Mouse (Mus musculus): ENCODE results near the gene Dot1l.
"Not testable (repeated sequence)": the region's sequence is repeated elsewhere in the genome, so short reads cannot be mapped to it uniquely, and the experiment has no call there.

Gene Dot1l

DNA sequence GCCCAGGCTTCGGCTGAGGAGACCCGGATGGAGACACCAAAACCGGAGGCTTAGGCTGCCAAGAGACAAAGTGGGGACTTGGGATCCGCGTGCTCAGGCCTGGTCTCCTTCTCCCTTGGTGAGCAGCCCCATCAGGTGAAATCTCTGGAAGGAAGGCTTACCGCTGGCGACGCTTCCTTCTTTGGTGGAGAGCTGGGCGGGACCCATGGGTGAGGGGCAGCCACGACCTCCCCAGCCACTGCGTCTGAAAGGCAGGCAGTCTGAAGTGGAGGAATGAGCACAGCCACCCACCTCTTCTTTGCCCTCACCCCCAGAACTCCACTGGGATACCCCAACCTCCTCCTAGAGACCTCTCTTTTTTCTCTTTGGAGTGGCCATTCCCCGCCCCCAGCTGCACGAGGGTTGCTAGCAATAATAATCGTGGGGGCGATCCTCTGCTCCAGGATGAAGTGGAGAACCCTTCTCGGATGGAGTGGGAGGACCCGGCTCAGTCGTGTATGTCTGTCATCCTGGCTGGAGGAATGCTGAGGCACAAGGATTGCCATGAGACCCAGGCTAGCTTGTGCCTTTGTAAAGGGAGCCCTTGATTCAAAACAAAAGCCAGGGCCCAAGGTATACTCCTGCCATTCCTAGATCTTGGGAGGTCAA lies 54.1 kb downstream of the Dot1l start:
- no peak for DNase-seq (ENCODE audit: extremely low read depth, low read depth)

- DNase-seq (ENCODE audit: extremely low read depth, low read depth) = no peak
Measured at GRCm38 (mm10) chr10:80810084-80810483, 55.1 kb downstream of the Dot1l start.

DNA sequence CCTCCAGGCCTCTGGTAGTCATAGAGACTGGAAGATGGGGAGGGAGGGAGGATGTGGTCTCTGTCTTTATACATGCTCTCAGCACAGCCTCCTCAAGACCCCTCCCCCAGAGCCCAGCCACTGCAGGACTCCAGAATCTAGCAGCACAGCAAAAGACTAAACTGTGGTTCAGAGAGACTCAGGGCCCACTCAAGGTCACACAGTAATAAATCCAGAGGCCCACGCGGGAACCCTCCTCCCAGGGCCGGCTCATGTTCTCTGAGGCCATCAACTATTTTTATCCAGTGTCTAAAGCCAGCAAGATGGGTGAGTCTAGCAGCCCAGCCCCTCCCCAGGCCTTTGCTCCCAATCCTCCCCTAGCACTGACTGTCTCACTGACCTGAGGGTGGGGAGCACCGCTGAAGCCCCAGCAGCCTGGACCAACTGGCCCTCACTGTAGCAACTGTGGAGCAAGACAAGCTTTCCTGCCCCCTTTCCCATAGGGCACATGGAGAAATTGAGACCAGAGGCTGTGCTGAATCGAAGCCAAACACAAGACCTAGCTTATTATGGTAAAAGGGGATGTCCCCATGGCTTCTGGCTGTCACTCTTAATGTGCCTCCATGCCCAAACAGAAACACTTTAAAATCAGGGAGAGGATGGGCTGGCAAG lies 57.5 kb downstream of the Dot1l start:
- DNase-seq (ENCODE audit: extremely low read depth, low read depth) = no peak

GRCm38 (mm10) chr10:80813366-80813765 lies 58.4 kb downstream of the Dot1l start, which contains the start of gene Jsrp1:
Jsrp1 (minus strand) TSS chr10:80813498.
- no peak for DNase-seq (ENCODE audit: extremely low read depth, low read depth)

- no peak for DNase-seq (ENCODE audit: extremely low read depth, low read depth)
Measured at GRCm38 (mm10) chr10:80814800-80815199, 59.8 kb downstream of the Dot1l start.

DNA sequence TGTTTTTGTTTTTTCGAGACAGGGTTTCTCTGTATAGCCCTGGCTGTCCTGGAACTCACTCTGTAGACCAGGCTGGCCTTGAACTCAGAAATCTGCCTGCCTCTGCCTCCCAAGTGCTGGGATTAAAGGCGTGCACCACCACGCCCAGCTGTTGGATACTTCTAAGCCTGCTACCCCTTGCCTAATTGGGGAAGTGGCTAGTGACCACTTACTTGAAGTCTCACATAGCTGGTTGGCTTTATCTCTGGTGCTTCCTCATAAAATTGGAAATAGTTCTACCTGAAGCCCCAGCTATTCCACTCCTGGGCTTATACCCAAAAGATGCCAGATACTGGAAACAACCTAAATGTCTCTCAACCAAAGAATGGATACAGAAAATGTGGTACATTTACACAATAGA lies 61.3 kb downstream of the Dot1l start:
- peak; percentile 62 for DNase-seq (ENCODE audit: extremely low read depth, low read depth)

- no peak for DNase-seq (ENCODE audit: extremely low read depth, low read depth)
Measured at GRCm38 (mm10) chr10:80817164-80817563, 62.2 kb downstream of the Dot1l start.

GRCm38 (mm10) chr10:80817955-80818354 lies 62.9 kb downstream of the Dot1l start:
- peak; percentile 37 for DNase-seq (ENCODE audit: extremely low read depth, low read depth)

DNA sequence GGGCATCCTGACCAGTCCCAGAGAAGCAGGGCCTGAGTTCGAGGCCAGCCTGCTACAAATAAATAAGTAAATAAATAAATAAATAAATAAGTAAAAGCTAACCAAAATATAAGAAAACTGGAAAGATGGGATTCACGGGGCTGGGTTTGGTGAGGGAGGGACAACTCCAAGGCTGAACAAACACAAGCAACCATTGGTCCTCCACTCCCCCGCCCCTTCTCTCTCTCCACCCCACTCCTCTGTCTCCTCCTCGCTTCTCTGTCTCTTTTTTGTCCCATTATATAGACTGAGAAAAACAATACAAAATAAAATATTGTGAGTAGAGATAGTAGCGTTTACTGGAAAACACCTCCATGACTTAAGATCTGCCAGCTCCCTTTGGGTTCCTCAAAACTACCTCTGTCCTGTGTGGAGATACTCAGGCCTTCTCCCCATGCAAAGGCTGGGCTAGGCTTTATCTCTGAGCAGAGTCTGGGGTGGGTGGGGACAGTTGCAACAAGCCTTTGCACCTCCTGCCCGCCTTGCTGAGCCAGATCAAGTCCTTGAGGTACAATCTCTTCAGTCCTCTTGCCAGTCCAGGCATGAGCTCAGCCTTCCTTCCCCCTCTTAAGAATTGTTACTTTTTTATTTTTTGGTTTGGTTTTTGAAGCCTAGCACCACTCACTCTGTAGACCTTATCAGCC lies 63.7 kb downstream of the Dot1l start:
- peak; percentile 90 for DNase-seq (ENCODE audit: extremely low read depth, low read depth)

DNA sequence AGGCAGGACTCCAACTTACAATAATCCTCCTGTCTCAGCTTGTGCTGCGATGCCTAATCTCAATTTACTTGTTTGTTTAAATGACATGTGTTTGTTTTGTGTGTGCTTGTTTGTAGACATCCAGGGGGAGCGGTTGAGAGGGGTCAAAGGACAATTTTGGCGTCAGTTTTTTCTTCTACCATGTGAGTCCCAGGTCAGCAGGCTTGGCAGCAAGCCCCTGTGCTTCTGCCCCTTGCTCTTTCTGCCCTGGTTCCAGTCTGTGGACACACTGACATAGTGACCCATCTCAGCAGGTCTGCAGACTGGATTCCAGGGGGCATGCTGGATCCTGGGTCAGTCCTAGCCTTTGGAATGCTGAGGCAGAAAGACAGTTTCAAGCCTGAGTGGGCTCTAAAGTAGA lies 64.4 kb downstream of the Dot1l start:
- DNase-seq (ENCODE audit: extremely low read depth, low read depth) = no peak

DNA sequence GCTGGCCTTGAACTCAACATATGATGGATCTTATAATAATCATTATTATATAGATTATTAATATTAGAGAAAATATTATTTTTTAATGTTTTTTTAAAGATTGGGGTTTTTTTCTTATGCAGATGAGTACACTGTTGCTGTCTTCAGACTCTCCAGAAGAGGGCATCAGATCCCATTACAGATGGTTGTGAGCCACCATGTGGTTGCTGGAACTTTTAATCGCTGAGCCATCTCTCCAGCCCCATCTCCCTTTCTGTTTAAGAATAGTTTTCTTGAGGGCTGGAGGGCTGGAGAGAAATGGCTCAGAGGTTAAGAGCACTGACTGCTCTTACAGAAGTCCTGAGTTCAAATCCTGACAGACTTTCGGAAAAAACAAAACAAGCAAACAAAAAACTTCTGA lies 67.0 kb downstream of the Dot1l start:
- no peak for DNase-seq (ENCODE audit: extremely low read depth, low read depth)

GRCm38 (mm10) chr10:80822528-80822927 lies 67.5 kb downstream of the Dot1l start:
- DNase-seq (ENCODE audit: extremely low read depth, low read depth) = no peak

GRCm38 (mm10) chr10:80823316-80823715 lies 68.3 kb downstream of the Dot1l start:
- no peak for DNase-seq (ENCODE audit: extremely low read depth, low read depth)

GRCm38 (mm10) chr10:80823847-80824643 lies 69.0 kb downstream of the Dot1l start:
- DNase-seq (ENCODE audit: extremely low read depth, low read depth) = no peak

DNA sequence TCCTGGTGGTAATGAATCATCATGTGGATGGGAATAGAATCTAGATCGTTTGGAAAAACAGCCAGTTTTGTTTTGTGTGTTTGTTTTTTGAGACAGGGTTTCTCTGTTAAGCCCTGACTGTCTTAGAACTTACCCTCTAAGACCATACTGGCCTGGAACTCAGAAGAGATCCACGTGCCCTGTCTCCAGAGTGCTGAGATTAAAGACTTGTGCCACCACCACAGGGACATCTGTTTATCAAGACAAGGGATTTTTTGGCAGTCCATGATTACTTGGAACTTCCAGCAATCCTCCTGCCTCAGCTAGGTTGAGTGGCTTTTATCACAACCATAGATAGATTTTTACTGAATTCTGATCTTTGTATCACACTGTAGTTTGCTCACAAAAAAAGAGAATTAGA lies 69.8 kb downstream of the Dot1l start:
- no peak for DNase-seq (ENCODE audit: extremely low read depth, low read depth)

DNA sequence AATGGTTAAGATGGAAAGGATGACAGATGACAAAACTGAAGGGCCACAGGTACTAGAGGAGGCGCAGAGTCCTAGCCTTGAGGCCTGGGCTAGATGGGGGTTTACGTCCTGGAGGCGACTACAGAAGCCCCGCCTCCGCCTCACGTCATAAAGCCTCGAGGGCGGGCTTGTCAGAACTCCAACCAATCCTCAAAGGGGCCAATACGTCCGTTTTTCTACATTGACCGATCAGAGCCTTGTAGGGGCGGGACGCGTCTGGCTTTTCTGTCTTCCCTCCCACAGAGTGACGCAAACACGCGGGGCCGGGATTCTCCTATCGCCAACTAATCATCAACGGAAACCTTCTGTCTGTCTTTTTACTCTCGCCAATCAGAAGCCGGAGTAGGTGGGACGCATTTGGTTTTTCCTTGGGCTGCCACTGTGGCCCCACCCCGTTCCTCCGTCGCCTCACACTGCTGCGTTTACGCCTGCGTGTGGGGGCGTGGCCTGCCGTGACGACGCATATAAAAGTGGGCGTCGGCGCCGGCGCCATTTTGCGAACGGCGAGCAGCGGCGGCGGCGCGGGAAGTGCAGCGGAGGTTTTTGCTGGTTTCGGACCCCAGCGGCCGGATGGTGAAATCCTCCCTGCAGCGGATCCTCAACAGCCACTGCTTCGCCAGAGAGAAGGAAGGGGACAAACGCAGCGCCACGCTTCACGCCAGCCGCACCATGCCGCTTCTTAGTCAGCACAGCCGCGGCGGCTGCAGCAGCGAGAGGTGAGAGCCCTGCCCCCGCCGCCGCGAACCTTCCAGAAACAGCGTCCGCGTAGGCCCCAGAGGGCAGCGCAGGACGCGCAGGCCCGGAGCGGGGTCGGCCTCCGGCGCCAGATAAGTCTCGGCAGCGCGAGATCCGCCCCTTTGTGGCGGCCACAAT lies 71.4 kb downstream of the Dot1l start, which contains the start of gene Oaz1:
Gene Oaz1 (plus strand): TSS at position 506 of the 912 bp plus-strand sequence.
- peak; percentile 99 for DNase-seq (ENCODE audit: extremely low read depth, low read depth)

GRCm38 (mm10) chr10:80827063-80827869 lies 72.3 kb downstream of the Dot1l start:
- no peak for DNase-seq (ENCODE audit: extremely low read depth, low read depth)

GRCm38 (mm10) chr10:80827870-80828420 lies 72.9 kb downstream of the Dot1l start:
- no peak for DNase-seq (ENCODE audit: extremely low read depth, low read depth)

DNA sequence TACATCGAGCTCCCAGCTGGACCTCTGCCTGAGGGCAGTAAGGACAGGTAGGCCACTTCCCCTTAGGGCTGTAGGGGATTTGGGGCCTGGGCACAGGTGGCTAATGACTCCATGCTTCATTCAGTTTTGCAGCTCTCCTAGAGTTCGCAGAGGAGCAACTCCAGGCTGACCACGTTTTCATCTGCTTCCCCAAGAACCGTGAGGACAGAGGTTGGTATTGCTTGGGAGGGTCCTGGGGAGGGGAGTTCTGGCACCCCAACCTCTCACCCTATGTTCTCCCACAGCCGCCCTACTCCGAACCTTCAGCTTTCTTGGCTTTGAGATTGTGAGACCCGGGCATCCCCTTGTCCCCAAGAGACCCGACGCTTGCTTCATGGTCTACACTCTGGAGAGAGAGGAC lies 73.6 kb downstream of the Dot1l start:
- not testable (repeated sequence) for DNase-seq (ENCODE audit: extremely low read depth, low read depth)

Data from MEL-GATA-1-ER (cell line).